Mouse (Mus musculus): ENCODE data around the gene Zfp771.

The Zfp771 gene

GRCm38 (mm10) chr7:127253821-127254769 is 10.0 kb downstream of the Zfp771 start:
- DNase-seq (ENCODE audit: low spot score), result peak; percentile 98

- DNase-seq (ENCODE audit: low spot score), result no peak
These were observed 10.9 kb downstream of the Zfp771 start for GRCm38 (mm10) chr7:127255008-127255407.

GRCm38 (mm10) chr7:127255965-127256364 is 11.9 kb downstream of the Zfp771 start:
- no peak for DNase-seq (ENCODE audit: low spot score)

- DNase-seq (ENCODE audit: low spot score), result no peak
These were observed 12.4 kb downstream of the Zfp771 start for GRCm38 (mm10) chr7:127256518-127256917.

GRCm38 (mm10) chr7:127259186-127259905 is 15.3 kb downstream of the Zfp771 start:
- no peak for DNase-seq (ENCODE audit: low spot score)

GRCm38 (mm10) chr7:127260309-127261111 is 16.4 kb downstream of the Zfp771 start, which contains the start of gene Dctpp1:
Gene Dctpp1, minus strand, starts transcription at chr7:127260709.
- DNase-seq (ENCODE audit: low spot score), result peak; percentile 98

- DNase-seq (ENCODE audit: low spot score), result no peak
These were observed 18.3 kb downstream of the Zfp771 start for GRCm38 (mm10) chr7:127262218-127262961.

- no peak for DNase-seq (ENCODE audit: low spot score)
These were observed 19.5 kb downstream of the Zfp771 start for GRCm38 (mm10) chr7:127263526-127263925.

- no peak for DNase-seq (ENCODE audit: low spot score)
These were observed 26.2 kb downstream of the Zfp771 start for GRCm38 (mm10) chr7:127270256-127270655.

- no peak for DNase-seq (ENCODE audit: low spot score)
These were observed 26.6 kb downstream of the Zfp771 start for GRCm38 (mm10) chr7:127270666-127271065.

GRCm38 (mm10) chr7:127271093-127271492 is 27.0 kb downstream of the Zfp771 start:
- DNase-seq (ENCODE audit: low spot score), result no peak

GRCm38 (mm10) chr7:127272566-127272965 is 28.5 kb downstream of the Zfp771 start:
- no peak for DNase-seq (ENCODE audit: low spot score)

- no peak for DNase-seq (ENCODE audit: low spot score)
These were observed 29.2 kb downstream of the Zfp771 start for GRCm38 (mm10) chr7:127273118-127273923.

- peak; percentile 98 for DNase-seq (ENCODE audit: low spot score)
These were observed 30.1 kb downstream of the Zfp771 start, which contains the start of gene Sephs2 for GRCm38 (mm10) chr7:127273925-127274789. Gene Sephs2, minus strand, starts transcription at chr7:127274055.

- no peak for DNase-seq (ENCODE audit: low spot score)
These were observed 32.5 kb downstream of the Zfp771 start for GRCm38 (mm10) chr7:127276519-127276961.

- DNase-seq (ENCODE audit: low spot score), result peak; percentile 65
These were observed 34.2 kb downstream of the Zfp771 start for GRCm38 (mm10) chr7:127278311-127278710.

- DNase-seq (ENCODE audit: low spot score), result no peak
These were observed 36.0 kb downstream of the Zfp771 start for GRCm38 (mm10) chr7:127280092-127280491.

GRCm38 (mm10) chr7:127281114-127281513 is 37.0 kb downstream of the Zfp771 start:
- DNase-seq (ENCODE audit: low spot score), result no peak

- DNase-seq (ENCODE audit: low spot score), result no peak
These were observed 38.1 kb downstream of the Zfp771 start for GRCm38 (mm10) chr7:127282190-127282589.

All from retina, embryonic 14.5 days (tissue).